Mouse (Mus musculus) heart, adult 2 months (tissue): ENCODE results near the gene Tex26.

ENCODE experiments used
- CTCF ChIP-seq: fragments of 200-600 bp; IDR thresholded peaks from 2 replicates; pipeline ENCODE4 v1.8.1; 2022; ENCODE audit warnings: antibody characterized with exemption, mild to moderate bottlenecking, moderate library complexity
- EP300 ChIP-seq: fragments of 200-500 bp; IDR thresholded peaks from 2 replicates; pipeline ENCODE4 v1.6.1; 2011; ENCODE audit warnings: low read depth, low read length, control low read depth; ENCODE audit not compliant: insufficient read depth

DNA sequence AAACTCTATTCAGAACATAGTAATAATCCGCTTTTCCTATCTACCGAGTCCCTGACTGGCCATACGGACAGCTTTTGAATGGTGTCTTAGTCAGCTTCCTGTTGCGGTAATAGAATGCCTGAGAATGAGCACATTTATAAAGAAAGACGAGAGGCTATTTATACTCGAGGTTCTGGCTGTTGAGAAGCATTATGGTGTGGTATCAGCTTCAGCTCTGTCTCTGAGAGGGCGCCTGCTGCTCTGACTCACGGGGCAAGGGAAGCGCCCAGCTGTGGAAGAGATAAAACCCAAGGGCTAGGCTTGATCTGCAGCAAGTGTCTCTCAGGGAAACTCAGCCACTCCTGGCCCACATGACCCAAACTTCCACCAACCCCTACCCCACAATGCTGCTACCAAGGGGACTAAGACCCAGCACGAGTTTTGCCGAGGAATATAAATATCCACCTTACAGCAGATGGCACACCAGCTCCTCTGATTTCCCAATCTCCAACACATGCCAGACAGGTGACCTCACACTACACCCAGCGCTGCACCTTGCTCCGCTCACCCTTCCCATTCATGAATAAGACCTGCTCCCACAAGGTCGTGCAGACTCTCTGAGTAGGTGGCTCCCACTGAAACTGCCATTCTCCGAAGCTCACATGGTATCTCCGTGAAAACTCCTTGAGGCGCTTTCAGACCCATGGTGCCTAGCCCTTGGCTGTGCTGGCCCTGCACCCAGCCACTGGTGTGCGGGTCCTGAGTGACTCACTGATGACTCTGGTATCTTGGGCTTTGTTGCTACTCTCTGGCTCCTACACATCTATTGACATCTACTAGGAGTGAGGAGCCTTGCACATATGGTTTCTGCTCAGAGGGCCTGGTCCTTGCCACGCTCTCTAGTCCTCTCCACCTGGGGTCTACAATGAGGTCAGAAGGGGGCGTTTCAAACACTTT, 68.9 kb downstream of the Tex26 start:
- TF ChIP-seq CTCF = no peak
- no peak for TF ChIP-seq EP300
